Mouse (Mus musculus) embryonic facial prominence, embryonic 13.5 days (tissue): ENCODE results near the gene Rgs19. TPM values are rescaled to one million over a fixed set of nuclear protein-coding genes. Genes with fewer than 3 reads are reported as not detected.

Source experiments
- ATAC-seq: fragments of 200-750 bp; cut with Nextera tagmentation; 2 replicates; pipeline ENCODE4 v1.8.0; 2017; ENCODE audit warnings: low read depth; ENCODE audit not compliant: insufficient number of reproducible peaks, insufficient read depth, low FRiP score, low TSS enrichment
- H3K27ac ChIP-seq: fragments of 300-500 bp; sonication (generic); 2 replicates; pipeline ENCODE4 v1.5.1; 2015; ENCODE audit warnings: moderate library complexity, mild to moderate bottlenecking, inconsistent platforms
- H3K27me3 ChIP-seq: fragments of 300-500 bp; sonication (generic); 2 replicates; pipeline ENCODE4 v1.6.1; 2015; ENCODE audit warnings: mild to moderate bottlenecking, inconsistent platforms
- H3K36me3 ChIP-seq: fragments of 300-500 bp; sonication (generic); 2 replicates; pipeline ENCODE4 v1.6.1; 2015; ENCODE audit warnings: mild to moderate bottlenecking, inconsistent platforms
- H3K4me1 ChIP-seq: fragments of 300-500 bp; sonication (generic); 2 replicates; pipeline ENCODE4 v1.6.1; 2015; ENCODE audit warnings: inconsistent platforms
- H3K4me2 ChIP-seq: fragments of 300-500 bp; sonication (generic); 2 replicates; pipeline ENCODE4 v1.6.1; 2015; ENCODE audit warnings: moderate library complexity, mild to moderate bottlenecking, inconsistent platforms
- H3K4me3 ChIP-seq: fragments of 300-500 bp; sonication (generic); 2 replicates; pipeline ENCODE4 v1.5.1; 2015; ENCODE audit warnings: mild to moderate bottlenecking, inconsistent platforms
- H3K9ac ChIP-seq: fragments of 300-500 bp; sonication (generic); 2 replicates; pipeline ENCODE4 v1.6.1; 2015; ENCODE audit warnings: mild to moderate bottlenecking, inconsistent platforms
- H3K9me3 ChIP-seq: fragments of 300-500 bp; sonication (generic); 2 replicates; pipeline ENCODE4 v1.6.1; 2016; ENCODE audit warnings: inconsistent platforms
- WGBS: fragments of 180-500 bp; shearing (Covaris S2); methylation state at CpG from one replicate; pipeline ENCODE4 v1.1.7; 2015; ENCODE audit warnings: mixed read lengths; 5-methylcytosine and 5-hydroxymethylcytosine counted together
- polyA plus RNA-seq: library from polyadenylated mRNA; unstranded; fragments of >200 nt; fragmentation: Nextera tagmentation; extraction: Ambion mirVana; gene quantifications from 2 replicates; pipeline ENCODE4 v1.2.1, GENCODE M21; 2015

Gene Rgs19
- polyA plus RNA-seq, 1 experiment from 2014 or later, result 83.5 TPM

DNA sequence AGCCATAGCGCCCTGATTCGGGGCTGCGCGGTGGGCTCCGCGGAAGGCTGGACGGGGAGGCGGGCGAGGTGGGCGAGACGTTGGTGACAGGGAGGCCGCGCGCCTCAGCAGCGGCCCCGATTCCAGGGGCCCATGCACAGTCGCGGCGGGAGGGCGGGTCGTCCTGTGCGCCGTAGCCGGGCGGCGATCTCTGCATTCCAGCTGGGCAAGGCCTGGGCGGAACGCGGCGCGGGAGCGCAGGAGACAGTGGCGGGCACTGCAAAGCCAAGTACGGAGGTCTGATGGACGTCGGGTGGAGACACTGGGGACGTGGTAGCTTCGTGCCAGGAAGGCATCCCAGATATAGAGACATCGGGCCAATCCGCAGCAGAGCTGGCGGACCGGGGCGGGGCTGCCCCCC is 22.5 kb downstream of the Rgs19 start, which contains the start of gene Sox18:
Gene Sox18, minus strand, starts transcription at position 315 of the 400 bp plus-strand sequence.
- Histone ChIP-seq H3K27me3 (peaks cover 66% of the 10 kb centered on the region), H3K9ac (peak within 1 kb of the TSS; percentile 75), H3K4me1 (peaks cover 42% of the 10 kb centered on the region), H3K4me2 (peak within 1 kb of the TSS; percentile 80), H3K36me3 (no peaks in the 10 kb centered on the region), H3K4me3 (peak within 1 kb of the TSS; percentile 56), H3K9me3 (no peaks in the 10 kb centered on the region), H3K27ac (peak within 1 kb of the TSS; percentile 74)
- WGBS, result under 1% methylated on average over 43 of the region's 43 CpGs
- ATAC-seq, result peak; percentile 27; the same call in 1 of the 2 replicates

DNA sequence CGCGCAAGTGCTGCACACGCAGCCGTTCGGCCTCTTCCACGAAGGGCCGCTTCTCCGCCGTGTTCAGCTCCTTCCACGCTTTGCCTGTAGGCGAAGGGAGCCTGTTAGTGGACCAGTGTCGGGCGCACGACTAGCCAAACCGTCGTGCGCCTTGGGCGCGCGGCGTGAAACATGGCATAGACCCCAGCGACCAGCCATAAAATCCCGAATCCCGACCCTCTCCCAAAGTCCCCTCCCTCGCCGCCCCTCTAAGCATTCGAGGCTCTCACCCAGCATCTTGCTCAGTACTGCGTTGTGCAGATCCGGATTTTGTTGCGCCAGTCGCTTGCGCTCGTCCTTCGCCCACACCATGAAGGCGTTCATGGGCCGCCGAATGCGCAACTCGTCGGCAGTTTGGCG is 22.9 kb downstream of the Rgs19 start:
- Histone ChIP-seq H3K27me3 (peaks cover 66% of the 10 kb centered on the region), H3K4me2 (peak overlapping the region; percentile 80), H3K9me3 (no peaks in the 10 kb centered on the region), H3K27ac (peak overlapping the region; percentile 74), H3K36me3 (no peaks in the 10 kb centered on the region), H3K4me1 (peaks cover 42% of the 10 kb centered on the region), H3K9ac (peak overlapping the region; percentile 75), H3K4me3 (peak overlapping the region; percentile 56)
- ATAC-seq, result no peak
- WGBS, result 1% methylated on average over 41 of the region's 41 CpGs

DNA sequence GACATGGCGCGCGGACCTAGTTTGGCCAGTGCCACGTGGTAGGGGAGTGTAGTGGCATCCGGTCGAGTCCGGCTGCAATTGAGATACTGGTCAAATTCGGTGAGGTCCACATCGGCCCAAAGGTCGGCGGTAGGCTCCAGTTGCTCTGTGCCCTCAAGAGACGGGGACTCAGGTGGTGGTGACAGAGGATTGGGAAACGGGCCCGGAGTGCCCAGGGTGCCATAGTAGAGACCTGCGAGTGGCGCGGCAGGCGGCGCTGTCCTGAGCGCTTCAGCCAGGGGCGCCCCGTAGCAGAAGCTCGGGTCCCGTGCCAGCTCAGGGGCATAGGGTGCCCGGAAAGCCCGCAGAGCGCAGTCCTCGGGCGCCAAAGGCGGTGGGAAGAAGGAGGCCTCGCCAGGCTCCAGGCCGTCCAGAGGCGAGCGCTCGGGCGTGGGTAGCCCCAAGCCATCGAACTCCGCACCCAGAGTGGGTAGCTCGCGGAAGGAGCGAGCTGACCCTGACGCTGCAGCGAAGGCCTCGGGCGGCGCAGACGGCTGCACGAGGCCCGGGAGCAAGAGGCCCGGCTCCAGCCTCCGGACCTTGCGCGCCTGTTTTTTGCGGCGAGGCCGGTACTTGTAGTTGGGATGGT is 23.4 kb downstream of the Rgs19 start:
- Histone ChIP-seq H3K9me3 (no peaks in the 10 kb centered on the region), H3K27me3 (peaks cover 66% of the 10 kb centered on the region), H3K9ac (peak overlapping the region; percentile 75), H3K4me1 (peaks cover 37% of the 10 kb centered on the region), H3K36me3 (no peaks in the 10 kb centered on the region), H3K4me2 (peak overlapping the region; percentile 80), H3K4me3 (peak overlapping the region; percentile 56), H3K27ac (peak overlapping the region; percentile 74)
- WGBS, result 3% methylated on average over 55 of the region's 56 CpGs
- ATAC-seq, result no peak

DNA sequence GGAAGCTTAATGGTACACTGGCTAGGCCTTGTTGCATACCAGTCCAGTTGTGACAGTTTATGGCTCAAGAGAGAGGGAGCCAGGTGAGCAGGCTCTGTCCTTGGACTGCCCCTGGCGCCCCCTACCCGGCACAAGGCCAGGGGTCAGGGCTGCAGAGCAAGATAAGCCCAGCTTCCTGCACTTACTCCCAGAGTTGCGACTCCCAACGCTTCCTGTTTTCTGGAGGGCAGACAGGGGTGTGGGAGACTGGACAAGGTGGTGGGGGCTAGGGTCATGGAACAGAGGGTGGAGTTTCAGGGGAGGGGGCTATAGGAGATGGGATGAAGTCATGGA is 30.5 kb downstream of the Rgs19 start:
- ATAC-seq, result no peak; the same call in 1 of the 2 replicates
- H3K4me1 ChIP-seq, result peaks cover 25% of the 10 kb centered on the region
- H3K27ac ChIP-seq, result no peak overlapping the region
- peaks cover 11% of the 10 kb centered on the region for H3K27me3 ChIP-seq
- H3K4me2 ChIP-seq, result no peak overlapping the region
- H3K4me3 ChIP-seq, result no peak overlapping the region
- WGBS, result 14% methylated on average over 4 of the region's 4 CpGs
- no peak overlapping the region for H3K9ac ChIP-seq
- no peaks in the 10 kb centered on the region for H3K9me3 ChIP-seq
- H3K36me3 ChIP-seq, result peaks cover 7% of the 10 kb centered on the region; the same call in 1 of the 2 replicates

DNA sequence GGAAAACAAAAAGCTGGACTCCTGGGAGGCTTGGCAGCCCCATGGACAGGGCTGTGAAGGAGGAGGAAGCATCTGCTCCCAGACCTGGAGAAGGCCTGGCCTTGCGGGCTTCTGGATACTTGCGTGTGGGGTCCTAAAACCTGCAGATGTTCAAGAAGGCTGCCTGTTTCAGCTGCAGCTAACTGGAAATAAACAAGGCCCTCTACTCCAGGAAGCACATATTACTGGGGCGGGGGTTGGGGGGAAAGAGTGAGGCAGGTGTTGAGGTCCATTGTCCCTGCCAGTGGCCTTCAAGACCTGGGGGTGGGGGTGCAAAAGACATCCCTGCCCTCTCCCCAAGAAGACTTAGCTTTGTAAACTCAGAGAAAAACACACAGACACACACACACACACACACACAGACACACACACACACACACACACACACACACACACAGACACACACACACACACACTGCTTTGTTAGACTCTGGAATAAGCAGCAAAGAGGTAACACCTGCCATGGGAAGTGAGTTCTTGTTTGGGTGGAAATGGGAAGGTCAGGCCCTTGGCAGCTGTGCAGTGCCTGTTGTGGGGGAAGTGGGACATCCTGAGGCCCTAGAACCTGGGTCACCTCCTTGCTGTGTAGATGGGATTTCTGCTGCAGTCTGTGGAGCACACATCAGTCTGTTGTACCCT is 31.0 kb downstream of the Rgs19 start:
- peaks cover 6% of the 10 kb centered on the region; the same call in 1 of the 2 replicates for H3K27me3 ChIP-seq
- no peak for ATAC-seq
- peaks cover 26% of the 10 kb centered on the region for H3K4me1 ChIP-seq
- H3K4me3 ChIP-seq, result no peak overlapping the region
- peak overlapping the region; percentile 68; the same call in 1 of the 2 replicates for H3K27ac ChIP-seq
- H3K4me2 ChIP-seq, result no peak overlapping the region
- H3K9me3 ChIP-seq, result no peaks in the 10 kb centered on the region
- no peak overlapping the region for H3K9ac ChIP-seq
- 82% methylated on average over 3 of the region's 3 CpGs for WGBS
- peaks cover 12% of the 10 kb centered on the region for H3K36me3 ChIP-seq

DNA sequence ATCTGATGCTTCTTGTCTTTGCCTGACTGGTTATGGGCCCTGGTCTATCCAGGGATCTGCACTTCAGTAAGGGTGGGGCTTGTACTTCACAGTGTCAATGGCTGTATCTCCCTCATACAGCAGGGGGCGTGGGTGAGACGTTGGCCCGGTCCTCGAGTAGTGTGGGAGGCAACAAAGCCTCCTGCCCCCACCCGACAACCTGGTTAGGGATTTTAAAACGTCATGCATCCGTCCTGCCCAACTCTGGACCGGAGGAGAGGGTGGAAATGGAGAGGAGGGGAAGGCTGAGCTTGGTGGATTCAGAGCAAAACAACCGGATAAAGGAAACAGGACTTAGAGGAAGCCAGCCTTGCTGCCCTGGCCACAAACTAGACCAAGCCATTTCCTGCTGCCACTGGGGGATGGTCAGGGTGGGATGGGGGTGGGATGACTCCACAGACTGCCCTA is 34.1 kb downstream of the Rgs19 start:
- peak; percentile 38; the same call in 1 of the 2 replicates for ATAC-seq
- H3K4me2 ChIP-seq, result no peak overlapping the region
- H3K27me3 ChIP-seq, result no peaks in the 10 kb centered on the region
- no peaks in the 10 kb centered on the region for H3K9me3 ChIP-seq
- peaks cover 41% of the 10 kb centered on the region for H3K36me3 ChIP-seq
- 12% methylated on average over 9 of the region's 9 CpGs for WGBS
- H3K4me3 ChIP-seq, result no peak overlapping the region
- H3K4me1 ChIP-seq, result peaks cover 43% of the 10 kb centered on the region
- H3K27ac ChIP-seq, result no peak overlapping the region
- H3K9ac ChIP-seq, result no peak overlapping the region

DNA sequence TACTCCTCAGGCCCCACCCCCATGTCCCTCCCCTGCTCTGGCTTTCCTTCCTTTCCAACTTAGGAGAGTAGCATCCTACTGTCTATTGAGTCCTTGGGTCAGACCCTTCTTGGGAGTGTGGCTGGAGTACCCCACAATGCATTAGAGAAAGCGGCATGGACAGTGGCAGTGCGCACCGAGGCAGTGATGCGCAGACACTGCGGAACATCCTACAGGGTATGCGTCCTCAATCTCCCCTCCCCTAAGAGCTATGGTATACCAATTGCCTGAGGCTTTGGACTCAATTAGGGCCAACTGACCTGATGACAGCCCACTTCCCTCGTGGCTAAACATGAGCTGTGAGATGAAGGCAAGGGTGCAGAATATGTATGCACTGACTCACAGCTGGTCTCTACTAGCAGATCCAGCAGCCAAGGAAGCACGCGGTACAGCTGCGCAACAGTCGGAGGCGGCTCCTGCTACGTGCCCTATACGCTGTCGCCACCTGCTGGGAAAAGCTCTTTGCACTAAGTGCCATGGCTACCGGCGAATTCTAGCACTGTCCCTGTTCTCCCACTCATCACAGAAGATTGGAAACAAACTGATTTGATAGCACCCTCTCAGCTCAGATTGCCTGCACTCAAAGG is 34.7 kb downstream of the Rgs19 start:
- Histone ChIP-seq H3K4me3 (no peak overlapping the region), H3K27ac (no peak overlapping the region), H3K4me2 (no peak overlapping the region), H3K4me1 (peaks cover 43% of the 10 kb centered on the region), H3K36me3 (peaks cover 45% of the 10 kb centered on the region), H3K9ac (no peak overlapping the region), H3K9me3 (no peaks in the 10 kb centered on the region), H3K27me3 (no peaks in the 10 kb centered on the region)
- WGBS, result 38% methylated on average over 17 of the region's 17 CpGs
- 0 out of 2 replicates have a peak, but pooled peaks have one; percentile 17 for ATAC-seq

DNA sequence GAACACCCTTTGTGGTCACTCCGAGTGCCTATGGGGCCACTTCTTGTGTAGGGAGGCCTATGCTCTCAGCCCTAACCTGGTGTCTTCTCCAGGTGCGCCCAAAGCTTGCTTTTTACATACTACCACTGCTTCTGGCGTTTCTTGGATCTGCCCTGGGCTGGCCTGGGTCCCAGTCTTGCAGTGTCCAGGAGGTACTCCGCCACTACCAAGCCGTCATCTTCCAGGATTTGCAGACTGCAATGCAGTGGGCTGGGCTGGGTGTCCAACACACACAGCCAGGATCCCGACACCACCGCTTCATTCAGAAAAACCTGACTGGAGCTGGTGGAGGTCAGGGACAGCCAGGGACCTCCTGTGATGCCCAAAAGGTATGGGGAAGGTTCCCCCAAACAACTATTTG is 35.2 kb downstream of the Rgs19 start:
- H3K27ac ChIP-seq, result no peak overlapping the region
- H3K27me3 ChIP-seq, result no peaks in the 10 kb centered on the region
- H3K9me3 ChIP-seq, result no peaks in the 10 kb centered on the region
- H3K4me1 ChIP-seq, result peaks cover 43% of the 10 kb centered on the region
- H3K36me3 ChIP-seq, result peaks cover 50% of the 10 kb centered on the region
- no peak overlapping the region for H3K4me2 ChIP-seq
- H3K4me3 ChIP-seq, result no peak overlapping the region
- ATAC-seq, result no peak
- H3K9ac ChIP-seq, result no peak overlapping the region
- WGBS, result 83% methylated on average over 7 of the region's 7 CpGs

DNA sequence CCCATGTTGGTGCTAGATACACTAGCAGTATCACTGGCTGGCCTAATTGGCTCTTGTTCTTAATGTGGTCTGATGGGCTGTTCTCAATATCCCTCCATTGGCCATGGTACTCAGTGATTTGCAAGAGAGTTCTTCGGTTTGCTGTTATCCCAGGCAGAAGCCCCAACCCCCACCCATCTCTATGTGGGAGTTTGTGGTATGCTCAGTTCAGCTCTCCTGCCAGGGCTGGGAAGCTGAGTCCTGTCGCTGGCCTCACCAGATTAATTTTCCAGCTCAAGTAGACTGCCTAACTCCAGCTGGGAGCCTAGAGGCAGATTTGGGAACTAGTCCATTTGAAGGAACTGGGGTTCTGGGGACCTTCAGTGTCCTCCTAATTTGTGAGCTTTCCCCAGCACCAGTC is 36.3 kb downstream of the Rgs19 start:
- H3K27me3 ChIP-seq, result no peaks in the 10 kb centered on the region
- no peaks in the 10 kb centered on the region for H3K9me3 ChIP-seq
- H3K4me1 ChIP-seq, result peaks cover 43% of the 10 kb centered on the region
- H3K4me2 ChIP-seq, result no peak overlapping the region
- H3K9ac ChIP-seq, result no peak overlapping the region
- ATAC-seq, result no peak
- H3K4me3 ChIP-seq, result no peak overlapping the region
- WGBS, result 37% methylated on average over 2 of the region's 2 CpGs
- H3K27ac ChIP-seq, result peak overlapping the region; percentile 39; the same call in 1 of the 2 replicates
- H3K36me3 ChIP-seq, result peaks cover 61% of the 10 kb centered on the region

DNA sequence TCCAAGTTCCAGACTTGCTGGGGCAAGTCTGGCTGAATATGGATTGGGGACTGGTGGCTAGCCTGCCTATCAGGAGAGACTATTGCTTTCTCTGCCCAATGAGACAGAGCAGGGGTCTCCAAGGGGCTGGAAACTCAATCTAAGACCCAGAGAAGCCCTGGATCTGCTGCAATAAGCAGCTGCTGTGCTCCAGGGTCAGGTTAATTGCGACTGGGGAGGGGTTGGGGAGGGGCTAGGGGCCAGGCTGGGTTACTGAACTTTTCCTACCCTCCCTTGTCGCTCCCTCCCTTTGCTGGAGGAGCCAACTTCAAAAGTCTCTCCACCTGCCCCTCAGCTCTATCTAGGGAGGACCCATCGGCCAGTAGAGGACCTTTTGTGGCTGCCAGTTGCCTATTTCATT is 37.0 kb downstream of the Rgs19 start, which contains the start of gene Gm29797:
Gene Gm29797, plus strand, starts transcription at position 301 of the 400 bp plus-strand sequence.
- H3K4me3 ChIP-seq, result no peak within 1 kb of the TSS
- ATAC-seq, result no peak
- 61% methylated on average over 3 of the region's 3 CpGs for WGBS
- no peaks in the 10 kb centered on the region for H3K27me3 ChIP-seq
- no peak within 1 kb of the TSS for H3K9ac ChIP-seq
- H3K4me2 ChIP-seq, result no peak within 1 kb of the TSS
- no peaks in the 10 kb centered on the region for H3K9me3 ChIP-seq
- peaks cover 38% of the 10 kb centered on the region for H3K4me1 ChIP-seq
- H3K27ac ChIP-seq, result peak within 1 kb of the TSS; percentile 39; the same call in 1 of the 2 replicates
- peaks cover 68% of the 10 kb centered on the region for H3K36me3 ChIP-seq

DNA sequence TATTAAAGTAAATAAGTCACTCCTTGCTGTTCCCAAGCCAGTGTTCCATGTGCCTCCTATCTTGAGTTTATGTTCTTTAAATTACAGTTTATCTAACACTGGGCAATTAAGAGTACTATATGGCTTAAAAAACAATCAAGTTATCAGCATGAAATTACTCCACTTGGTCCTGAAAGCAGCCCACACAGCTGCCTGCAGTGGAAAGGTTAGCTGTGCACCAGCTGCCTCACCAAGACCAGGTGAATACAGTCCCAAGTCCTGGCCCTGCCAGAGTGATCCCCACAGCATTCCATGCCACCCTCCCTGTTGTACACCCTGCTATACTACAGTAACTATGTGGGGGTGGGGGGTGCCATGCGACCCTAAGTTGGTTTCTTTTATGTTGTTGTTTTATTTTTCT is 40.3 kb downstream of the Rgs19 start:
- no peak overlapping the region for H3K4me3 ChIP-seq
- peaks cover 96% of the 10 kb centered on the region for H3K36me3 ChIP-seq
- no peak overlapping the region for H3K27ac ChIP-seq
- no peak overlapping the region for H3K9ac ChIP-seq
- no peak for ATAC-seq
- H3K4me2 ChIP-seq, result no peak overlapping the region
- peaks cover 19% of the 10 kb centered on the region for H3K4me1 ChIP-seq
- no peaks in the 10 kb centered on the region for H3K27me3 ChIP-seq
- H3K9me3 ChIP-seq, result no peaks in the 10 kb centered on the region
- WGBS, result 85% methylated on average over 1 of the region's 1 CpGs
